Mouse (Mus musculus) intestine, embryonic 14.5 days (tissue): ENCODE measurements around the gene Emc10. TPM values are rescaled to one million over a fixed set of nuclear protein-coding genes. Genes with fewer than 3 reads are reported as not detected.

Source experiments
- ATAC-seq: fragments of 200-750 bp; cut with Nextera tagmentation; replicated peaks from 2 replicates; pipeline ENCODE4 v1.8.0; 2017; ENCODE audit warnings: low read depth, moderate number of reproducible peaks, moderate TSS enrichment, moderate library complexity; ENCODE audit not compliant: low FRiP score, low TSS enrichment
- DNase-seq: peaks from one replicate; pipeline ENCODE4 v3.0.0-alpha.2; 2018; ENCODE audit warnings: low spot score
- H3K27ac ChIP-seq: fragments of 300-500 bp; sonication (generic); 2 replicates; pipeline ENCODE4 v1.5.1; 2014; ENCODE audit warnings: low read depth, mild to moderate bottlenecking, control low read depth
- H3K27me3 ChIP-seq: fragments of 300-500 bp; sonication (generic); replicated peaks from 2 replicates; pipeline ENCODE4 v1.6.1; 2014; ENCODE audit warnings: low read length, control low read depth; ENCODE audit not compliant: control insufficient read depth, insufficient read depth
- H3K36me3 ChIP-seq: fragments of 300-500 bp; sonication (generic); 2 replicates; pipeline ENCODE4 v1.6.1; 2014; ENCODE audit warnings: low read length, control low read depth; ENCODE audit not compliant: control insufficient read depth, insufficient read depth
- H3K4me1 ChIP-seq: fragments of 300-500 bp; sonication (generic); replicated peaks from 2 replicates; pipeline ENCODE4 v1.6.1; 2014; ENCODE audit warnings: low read length, control low read depth, mixed read lengths; ENCODE audit not compliant: control insufficient read depth, insufficient read depth
- H3K4me2 ChIP-seq: fragments of 300-500 bp; sonication (generic); 2 replicates; pipeline ENCODE4 v1.6.1; 2014; ENCODE audit warnings: low read length
- H3K4me3 ChIP-seq: fragments of 300-500 bp; sonication (generic); 2 replicates; pipeline ENCODE4 v1.5.1; 2014; ENCODE audit warnings: low read depth, low read length, control low read depth, mixed read lengths
- H3K9ac ChIP-seq: fragments of 300-500 bp; sonication (generic); 2 replicates; pipeline ENCODE4 v1.6.1; 2014; ENCODE audit warnings: mild to moderate bottlenecking, low read length
- H3K9me3 ChIP-seq: fragments of 300-500 bp; sonication (generic); 2 replicates; pipeline ENCODE4 v1.6.1; 2016; ENCODE audit warnings: low read length, control low read depth; ENCODE audit not compliant: control insufficient read depth
- WGBS: fragments of 180-500 bp; shearing (Covaris S2); extraction: QIAGEN DNeasy Blood & Tissue Kit; methylation state at CpG from one replicate; pipeline ENCODE4 v1.1.7; 2014; 5-methylcytosine and 5-hydroxymethylcytosine counted together
- polyA plus RNA-seq: library from polyadenylated mRNA; unstranded; fragments of >200 nt; fragmentation: Nextera tagmentation; extraction: Ambion mirVana; gene quantifications from 2 replicates; pipeline ENCODE4 v1.2.1, GENCODE M21; 2014

The Emc10 gene
- polyA plus RNA-seq, 1 experiment from 2014 or later = 116 TPM

GRCm38 (mm10) chr7:44453256-44453655, 43.1 kb downstream of the Emc10 start:
- DNase-seq (no peak), ATAC-seq (no peak; the same call in 1 of the 2 replicates)
- WGBS = 3% methylated on average over 3 of the region's 3 CpGs
- H3K4me1 ChIP-seq = no peaks in the 10 kb centered on the region
- H3K27ac ChIP-seq = no peak overlapping the region
- no peak overlapping the region for H3K9ac ChIP-seq
- no peaks in the 10 kb centered on the region for H3K36me3 ChIP-seq
- no peak overlapping the region for H3K4me2 ChIP-seq
- no peaks in the 10 kb centered on the region for H3K9me3 ChIP-seq
- H3K4me3 ChIP-seq = no peak overlapping the region
- peaks cover 3% of the 10 kb centered on the region; the same call in 1 of the 2 replicates for H3K27me3 ChIP-seq

DNA sequence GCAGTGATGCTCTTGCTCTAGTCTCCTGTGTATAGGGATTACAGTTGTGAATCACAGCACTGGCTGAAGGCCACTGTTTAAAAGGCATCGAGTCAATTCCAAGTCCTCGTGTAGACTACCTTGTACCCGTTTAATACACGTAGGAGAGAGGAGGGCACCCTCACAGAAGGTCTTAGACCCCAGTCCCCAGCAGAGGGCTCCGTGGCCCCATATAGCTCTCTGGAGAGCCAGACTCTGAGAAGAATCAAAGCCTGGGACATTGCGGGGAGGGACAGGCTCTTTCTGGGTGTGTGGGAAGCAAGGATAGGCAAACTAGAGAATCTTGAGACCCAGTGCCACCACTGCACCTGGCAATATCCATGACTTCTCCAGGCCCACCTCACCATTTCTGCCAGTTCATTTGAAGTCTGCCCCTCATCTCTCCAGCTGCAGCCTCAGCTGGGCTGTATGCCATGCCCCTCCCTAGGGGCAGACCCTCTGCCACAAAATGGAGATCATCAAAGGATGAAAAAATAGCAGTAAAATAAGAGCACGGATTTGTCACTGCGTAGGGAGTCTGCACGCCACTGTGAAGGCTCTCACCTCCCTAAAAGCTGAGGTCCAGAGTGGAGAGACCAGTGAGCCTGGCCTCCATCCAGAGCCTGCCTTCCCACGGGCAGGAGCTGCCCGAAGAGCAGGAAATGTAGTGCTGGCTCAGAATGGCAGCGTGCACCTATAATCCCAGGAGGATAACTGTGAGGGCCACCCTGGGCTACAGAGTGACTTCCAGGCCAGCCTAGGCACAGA, 50.1 kb downstream of the Emc10 start:
- no peak overlapping the region for H3K27ac ChIP-seq
- 39% methylated on average over 12 of the region's 12 CpGs for WGBS
- H3K9ac ChIP-seq = no peak overlapping the region
- H3K4me1 ChIP-seq = no peaks in the 10 kb centered on the region
- H3K36me3 ChIP-seq = no peaks in the 10 kb centered on the region
- no peak for DNase-seq
- H3K27me3 ChIP-seq = peaks cover 59% of the 10 kb centered on the region
- H3K4me3 ChIP-seq = no peak overlapping the region
- no peak for ATAC-seq
- H3K4me2 ChIP-seq = no peak overlapping the region
- no peaks in the 10 kb centered on the region for H3K9me3 ChIP-seq

DNA sequence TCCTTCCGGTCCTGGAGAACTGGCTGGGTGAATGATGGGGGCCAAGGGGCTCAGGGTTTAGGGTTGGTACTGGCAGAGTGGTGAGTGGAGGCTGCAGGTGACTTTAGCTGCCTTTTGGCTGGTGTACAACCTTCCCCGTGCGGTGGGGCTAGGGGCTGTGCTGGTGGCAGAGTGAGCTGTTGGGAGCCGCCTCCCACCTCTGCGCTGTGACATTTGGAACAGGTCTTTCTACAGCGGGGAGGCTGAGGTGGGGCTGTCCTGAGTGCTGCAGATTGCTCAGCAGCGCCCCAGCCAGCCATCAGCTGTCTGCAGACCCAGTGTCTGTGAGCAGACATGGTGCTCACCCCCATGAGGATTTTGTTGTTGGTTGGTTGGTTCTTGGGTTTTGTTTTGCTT, 50.8 kb downstream of the Emc10 start:
- ATAC-seq = no peak
- 11% methylated on average over 7 of the region's 7 CpGs for WGBS
- H3K27me3 ChIP-seq = peaks cover 66% of the 10 kb centered on the region

DNA sequence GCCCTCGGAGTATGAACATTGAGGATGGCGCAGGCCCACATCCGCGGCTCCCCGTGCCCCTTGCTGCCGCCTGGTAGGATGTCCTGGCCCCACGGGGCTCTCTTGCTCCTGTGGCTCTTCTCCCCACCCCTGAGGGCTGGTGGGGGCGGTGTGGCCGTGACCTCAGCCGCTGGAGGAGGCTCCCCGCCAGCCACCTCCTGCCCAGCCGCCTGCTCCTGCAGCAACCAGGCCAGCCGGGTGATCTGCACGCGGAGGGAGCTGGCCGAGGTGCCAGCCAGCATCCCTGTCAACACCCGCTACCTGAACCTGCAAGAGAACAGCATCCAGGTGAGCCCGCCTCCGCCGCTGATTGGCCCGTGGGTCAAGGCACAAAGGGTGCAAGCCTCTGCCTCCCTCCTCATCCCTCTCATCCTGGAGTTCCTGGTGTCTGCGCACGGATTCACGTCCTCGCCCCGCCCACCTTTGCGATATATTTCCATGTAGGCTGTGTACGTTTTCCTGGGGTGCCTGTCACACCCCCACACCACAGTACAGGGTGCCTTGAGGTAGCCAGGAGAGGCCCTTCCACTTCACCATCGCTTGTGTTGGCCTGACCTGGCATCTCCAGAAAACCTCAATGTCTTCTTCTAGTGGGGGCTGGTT, 51.3 kb downstream of the Emc10 start:
- 9% methylated on average over 28 of the region's 29 CpGs for WGBS
- no peak overlapping the region for H3K4me2 ChIP-seq

More for the DNA sequence above, 50.8 kb downstream of the Emc10 start:
- Histone ChIP-seq H3K4me3 (no peak overlapping the region), H3K4me1 (no peaks in the 10 kb centered on the region), H3K9me3 (no peaks in the 10 kb centered on the region), H3K9ac (no peak overlapping the region), H3K36me3 (no peaks in the 10 kb centered on the region), H3K27ac (no peak overlapping the region), H3K4me2 (no peak overlapping the region)
- DNase-seq = no peak

DNA sequence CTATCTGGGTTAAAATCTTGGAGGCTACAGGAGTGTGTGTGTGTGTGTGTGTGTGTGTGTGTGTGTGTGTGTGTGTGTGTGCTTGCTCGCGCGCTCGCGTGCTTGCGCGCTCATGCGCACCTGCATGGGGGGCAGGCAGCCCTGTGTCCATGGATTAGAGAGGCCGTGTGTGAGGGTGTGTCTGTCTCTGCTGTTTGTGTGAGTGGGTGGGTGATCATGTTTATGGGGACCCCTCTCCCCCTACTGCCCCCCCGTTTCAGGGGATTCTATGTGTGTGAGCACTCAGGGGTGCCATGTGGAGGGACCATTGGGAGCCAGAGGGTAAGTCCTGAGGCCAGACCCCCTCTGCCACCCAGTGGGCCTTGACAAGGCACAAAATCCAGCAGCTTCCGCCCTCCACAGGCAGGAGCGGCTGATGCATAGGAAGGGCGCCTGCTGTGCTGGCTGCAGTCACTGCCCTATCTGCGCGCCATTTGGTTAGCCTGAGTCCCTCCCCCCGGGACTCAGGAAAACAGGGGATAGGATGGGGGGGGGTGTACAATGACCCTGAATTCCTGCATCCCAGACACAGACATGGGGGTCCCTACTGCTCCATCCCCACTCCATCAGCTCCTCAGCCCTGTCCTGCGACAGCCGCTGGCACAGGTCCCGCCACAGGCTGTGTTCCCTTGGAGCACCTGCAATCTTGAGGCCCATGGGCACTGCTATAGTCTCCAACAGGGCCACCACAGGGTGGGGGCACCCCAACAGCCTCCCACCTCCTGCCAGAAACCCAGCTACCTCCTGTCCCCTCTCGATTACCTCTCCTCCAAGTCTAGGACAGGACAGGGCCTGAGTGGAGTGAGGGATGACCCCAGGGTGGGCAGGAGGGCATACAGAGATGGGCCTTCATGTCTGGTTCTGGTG, 52.8 kb downstream of the Emc10 start:
- Histone ChIP-seq H3K9me3 (no peaks in the 10 kb centered on the region), H3K27me3 (peaks cover 82% of the 10 kb centered on the region), H3K9ac (peak overlapping the region; percentile 40; the same call in 1 of the 2 replicates), H3K27ac (no peak overlapping the region), H3K36me3 (no peaks in the 10 kb centered on the region), H3K4me1 (no peaks in the 10 kb centered on the region), H3K4me2 (peak overlapping the region; percentile 33; the same call in 1 of the 2 replicates), H3K4me3 (peak overlapping the region; percentile 26)
- 6% methylated on average over 20 of the region's 20 CpGs for WGBS
- no peak for ATAC-seq
- no peak for DNase-seq

More for the DNA sequence above, 51.3 kb downstream of the Emc10 start:
- no peaks in the 10 kb centered on the region for H3K36me3 ChIP-seq
- DNase-seq (no peak), ATAC-seq (no peak)
- H3K9me3 ChIP-seq = no peaks in the 10 kb centered on the region
- H3K27me3 ChIP-seq = peaks cover 72% of the 10 kb centered on the region
- no peak overlapping the region for H3K9ac ChIP-seq
- no peak overlapping the region for H3K4me3 ChIP-seq
- H3K4me1 ChIP-seq = no peaks in the 10 kb centered on the region
- no peak overlapping the region for H3K27ac ChIP-seq

GRCm38 (mm10) chr7:44442407-44442821, 53.9 kb downstream of the Emc10 start:
- DNase-seq = no peak
- peak overlapping the region; percentile 33 for H3K4me2 ChIP-seq

DNA sequence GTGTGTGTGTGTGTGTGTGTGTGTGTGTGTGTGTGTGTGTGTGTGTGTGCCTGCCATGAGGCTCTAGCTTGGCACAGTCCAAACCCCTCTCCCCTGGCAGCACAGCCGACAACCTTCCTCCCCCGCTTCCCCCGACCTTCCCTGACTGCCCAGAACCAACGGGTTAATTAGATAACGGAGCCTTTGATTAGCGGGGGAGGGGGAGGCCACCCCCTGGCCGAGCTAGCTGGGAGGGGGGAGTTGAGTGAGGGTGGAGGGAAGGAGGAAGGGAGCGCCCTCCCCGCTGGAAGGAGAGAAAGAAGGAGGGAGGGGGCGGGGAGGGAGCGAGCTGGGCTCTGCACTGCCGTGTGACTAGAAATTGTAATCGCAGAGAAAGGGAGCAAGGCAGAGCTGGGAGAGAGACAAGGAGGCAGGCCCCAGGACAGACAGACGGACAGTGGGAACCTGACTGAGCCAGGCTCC, 54.6 kb downstream of the Emc10 start:
- H3K4me2 ChIP-seq = peak overlapping the region; percentile 33
- DNase-seq (no peak), ATAC-seq (peak; percentile 42; the same call in 1 of the 2 replicates)
- 0 out of 2 replicates have a peak overlapping the region, but pooled peaks have one; percentile 22 for H3K27ac ChIP-seq
- peaks cover 77% of the 10 kb centered on the region for H3K27me3 ChIP-seq
- H3K9ac ChIP-seq = peak overlapping the region; percentile 11; the same call in 1 of the 2 replicates
- peak overlapping the region; percentile 26 for H3K4me3 ChIP-seq
- no peaks in the 10 kb centered on the region for H3K36me3 ChIP-seq
- no peaks in the 10 kb centered on the region for H3K9me3 ChIP-seq
- WGBS = under 1% methylated on average over 14 of the region's 14 CpGs
- no peaks in the 10 kb centered on the region for H3K4me1 ChIP-seq

More at GRCm38 (mm10) chr7:44442407-44442821, 53.9 kb downstream of the Emc10 start:
- H3K27ac ChIP-seq = 0 out of 2 replicates have a peak overlapping the region, but pooled peaks have one; percentile 22
- peak overlapping the region; percentile 26 for H3K4me3 ChIP-seq
- no peaks in the 10 kb centered on the region for H3K9me3 ChIP-seq
- peak overlapping the region; percentile 40 for H3K9ac ChIP-seq
- 1% methylated on average over 13 of the region's 14 CpGs for WGBS
- no peak for ATAC-seq
- H3K36me3 ChIP-seq = no peaks in the 10 kb centered on the region
- no peaks in the 10 kb centered on the region for H3K4me1 ChIP-seq
- H3K27me3 ChIP-seq = peaks cover 82% of the 10 kb centered on the region

GRCm38 (mm10) chr7:44441180-44441579, 55.1 kb downstream of the Emc10 start:
- Histone ChIP-seq H3K4me2 (no peak overlapping the region), H3K4me3 (no peak overlapping the region), H3K4me1 (no peaks in the 10 kb centered on the region), H3K36me3 (no peaks in the 10 kb centered on the region), H3K27me3 (peaks cover 72% of the 10 kb centered on the region), H3K9me3 (no peaks in the 10 kb centered on the region), H3K27ac (no peak overlapping the region), H3K9ac (no peak overlapping the region)
- no peak for DNase-seq
- 0% methylated on average over 1 of the region's 1 CpGs for WGBS
- no peak for ATAC-seq
